Mouse (Mus musculus) telencephalon, adult 2 months (tissue): ENCODE measurements around the gene Tff1.

ENCODE experiments used
- DNase-seq: peaks from one replicate; pipeline ENCODE4 v3.0.0-alpha.2; 2011; ENCODE audit warnings: low read depth, low spot score

The Tff1 gene

DNA sequence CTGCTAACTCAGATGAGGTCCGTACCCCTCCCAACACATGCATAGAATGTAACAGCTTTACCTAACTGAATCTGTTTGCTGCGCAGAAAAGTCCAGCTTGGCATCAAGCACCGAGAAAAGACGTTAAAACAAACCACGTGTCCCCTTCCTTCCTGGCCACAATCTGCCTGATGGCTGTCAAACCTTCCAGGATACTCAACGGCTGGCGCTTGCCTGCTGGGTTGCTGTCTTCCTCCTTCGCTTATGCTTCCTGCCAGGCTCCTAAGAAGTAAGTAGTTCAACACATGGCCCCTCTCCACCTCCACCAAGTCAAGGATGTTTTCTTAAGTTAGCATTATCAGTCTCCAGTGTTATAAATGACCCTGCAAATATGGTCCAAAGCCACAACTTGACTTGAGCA, 11.3 kb downstream of the Tff1 start:
- no peak for DNase-seq

DNA sequence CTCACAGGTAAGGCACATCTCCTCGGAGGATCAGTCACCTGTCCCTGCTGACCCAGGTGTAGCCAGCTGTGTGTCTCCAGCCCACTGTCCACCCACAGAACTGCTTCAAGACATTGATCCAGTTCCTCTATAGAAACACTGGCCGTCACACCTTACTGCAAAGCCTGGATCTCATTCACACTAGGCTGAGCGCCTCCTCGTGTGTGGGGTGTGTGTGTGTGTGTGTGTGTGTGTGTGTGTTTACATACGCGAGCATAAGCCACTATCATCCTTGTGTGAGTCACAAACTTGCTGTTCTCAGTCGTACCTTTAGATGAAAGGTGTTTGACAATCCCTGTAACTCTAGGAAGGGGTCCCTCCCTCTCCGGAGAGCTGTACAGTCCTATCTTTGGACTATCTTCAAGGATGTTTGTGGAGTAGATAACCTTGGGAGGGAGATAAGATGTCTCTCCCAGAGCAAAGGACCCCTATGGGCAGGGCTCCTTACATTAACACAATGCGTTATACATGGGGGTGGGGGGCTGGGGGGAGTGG, 12.0 kb downstream of the Tff1 start:
- DNase-seq: no peak

DNA sequence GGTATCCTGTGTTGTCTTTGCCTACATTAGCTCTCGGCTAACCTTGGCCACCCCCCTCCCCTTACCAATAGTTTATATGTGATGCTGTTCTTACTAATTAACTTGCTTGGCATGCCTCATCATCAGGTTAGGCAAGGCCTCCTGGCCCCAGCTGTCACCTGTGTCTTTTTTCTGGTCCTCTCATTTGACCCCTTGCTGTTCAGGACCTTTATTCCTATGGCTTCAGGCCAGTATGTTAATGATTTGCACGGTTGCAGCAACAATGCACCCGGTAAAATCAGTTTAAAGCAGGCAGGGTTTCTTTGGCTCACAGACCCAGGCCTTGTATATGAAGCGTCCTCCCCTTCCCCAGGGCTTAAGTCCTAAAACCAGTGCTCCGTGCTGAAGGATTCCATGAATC, 12.6 kb downstream of the Tff1 start:
- no peak for DNase-seq

DNA sequence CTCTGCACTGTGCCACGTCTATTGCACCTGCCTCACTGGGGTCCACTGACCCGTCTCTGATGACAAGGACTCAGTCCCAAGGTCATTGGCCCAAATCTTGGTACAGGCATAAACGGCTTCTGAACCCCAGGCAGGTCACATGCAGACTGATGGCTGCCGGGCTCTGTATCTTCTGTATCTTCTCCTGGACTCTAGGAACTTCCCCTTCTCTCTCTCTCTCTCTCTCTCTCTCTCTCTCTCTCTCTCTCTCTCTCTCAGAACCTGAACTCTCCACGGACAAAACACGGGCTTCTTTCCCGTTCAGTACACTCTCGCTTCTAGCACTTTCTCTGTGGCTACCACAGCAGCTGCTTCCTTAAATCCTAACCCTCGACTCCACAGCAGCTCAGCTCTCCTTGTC, 19.1 kb downstream of the Tff1 start:
- DNase-seq: no peak

DNA sequence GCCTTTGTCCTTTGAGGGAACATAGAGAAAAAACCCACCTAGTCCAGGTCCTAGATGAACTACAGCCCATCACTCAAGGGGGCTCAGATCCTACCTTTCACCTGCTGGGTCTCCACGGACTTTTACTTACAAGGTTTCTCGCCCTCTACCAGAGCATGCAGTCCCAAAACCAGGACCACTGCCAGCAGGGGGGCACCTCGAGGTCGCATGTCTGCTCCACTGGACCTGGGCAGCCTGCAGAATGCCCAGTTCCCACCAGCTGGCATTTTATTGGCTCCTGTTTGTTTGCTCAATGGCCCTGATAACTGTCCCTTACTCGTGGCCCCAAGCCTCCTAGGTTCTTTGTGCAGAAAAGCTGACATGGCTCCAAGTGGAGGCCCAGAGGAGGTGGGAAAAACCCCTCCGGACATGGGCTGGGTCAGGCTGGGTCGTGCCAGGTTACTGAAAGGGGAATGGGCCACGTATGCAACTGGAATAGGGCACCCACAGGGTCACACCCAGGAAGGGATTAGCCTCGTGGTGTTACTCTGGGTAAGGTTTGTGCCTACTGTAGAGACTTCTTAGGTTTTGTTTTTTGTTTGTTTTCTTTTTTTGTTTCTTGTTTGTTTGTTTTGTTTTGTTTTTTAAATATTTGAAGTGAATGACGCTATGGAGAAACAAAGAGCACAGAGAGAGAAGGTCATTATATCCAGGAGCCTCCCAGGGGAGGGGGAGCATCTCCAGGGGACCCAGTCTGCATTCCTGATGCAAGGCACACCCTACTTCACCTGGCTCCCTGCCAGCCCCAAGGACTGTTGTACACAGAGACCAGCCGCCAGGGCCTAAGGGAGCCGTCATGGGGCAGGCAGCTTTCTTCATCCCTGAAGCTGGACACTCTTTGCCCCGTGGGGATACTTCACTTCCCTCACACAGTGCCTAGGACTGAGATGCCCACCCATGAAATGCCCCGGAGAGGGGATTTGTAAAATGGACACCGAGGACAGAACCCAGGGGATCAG, 20.7 kb downstream of the Tff1 start, which contains the start of gene Tff2:
Tff2 (minus strand) TSS at position 243 of the 998 bp plus-strand sequence.
- DNase-seq: no peak

DNA sequence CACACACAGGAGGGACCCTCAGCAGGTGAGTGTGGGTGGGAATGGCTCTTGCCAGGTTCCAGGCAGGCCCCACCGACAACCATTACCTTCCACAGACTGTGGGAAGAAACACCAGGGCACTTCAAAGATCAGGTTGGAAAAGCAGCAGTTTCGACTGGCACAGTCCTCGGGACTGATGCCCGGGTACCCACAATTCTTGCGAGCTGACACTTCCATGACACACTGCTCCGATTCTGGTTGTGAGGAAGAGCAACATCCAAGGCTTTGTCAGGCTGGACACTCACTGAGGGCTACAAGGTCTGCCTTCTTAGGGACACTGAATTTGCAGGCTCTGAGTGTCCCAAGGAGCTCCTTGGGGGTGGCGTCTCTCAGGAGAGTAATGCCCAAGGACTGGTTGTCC, 23.0 kb downstream of the Tff1 start:
- DNase-seq: no peak

DNA sequence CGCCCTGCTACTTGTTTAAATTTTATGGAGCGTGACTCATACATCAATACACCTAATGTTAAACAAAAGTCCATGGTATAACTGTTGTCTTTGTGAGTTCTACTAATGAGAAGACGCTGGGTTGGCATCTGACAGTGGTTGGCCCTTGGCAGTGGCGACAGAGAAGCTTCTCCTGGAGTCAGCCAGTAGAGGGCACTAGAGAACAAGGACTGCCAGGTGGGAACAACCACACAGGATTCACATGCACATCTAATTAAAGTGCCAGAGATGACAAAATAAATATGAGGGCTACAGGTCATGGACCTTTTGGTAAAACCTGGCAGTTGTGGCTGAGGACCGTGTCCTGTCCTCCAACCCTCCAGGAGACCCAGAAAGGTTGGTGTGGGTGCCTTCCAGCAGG, 26.7 kb downstream of the Tff1 start:
- no peak for DNase-seq

DNA sequence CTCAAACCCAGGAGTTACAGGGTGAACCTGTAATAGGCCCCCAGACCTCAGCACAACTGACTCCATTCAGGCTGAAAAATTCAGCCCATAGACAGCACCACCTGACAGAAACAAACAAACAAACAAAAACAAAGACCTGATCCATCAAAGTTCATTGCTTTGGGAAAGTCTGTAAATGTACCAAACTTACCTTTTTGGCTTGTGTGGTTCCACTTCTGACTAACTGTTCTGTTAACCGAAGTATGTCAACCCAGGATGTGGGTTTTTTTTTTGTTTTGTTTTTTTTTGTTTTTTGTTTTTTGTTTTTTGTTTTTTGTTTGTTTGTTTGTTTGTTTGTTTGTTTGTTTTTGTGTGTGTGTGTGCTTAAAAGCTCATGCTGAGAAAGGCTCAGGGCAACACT, 28.3 kb downstream of the Tff1 start:
- no peak for DNase-seq

DNA sequence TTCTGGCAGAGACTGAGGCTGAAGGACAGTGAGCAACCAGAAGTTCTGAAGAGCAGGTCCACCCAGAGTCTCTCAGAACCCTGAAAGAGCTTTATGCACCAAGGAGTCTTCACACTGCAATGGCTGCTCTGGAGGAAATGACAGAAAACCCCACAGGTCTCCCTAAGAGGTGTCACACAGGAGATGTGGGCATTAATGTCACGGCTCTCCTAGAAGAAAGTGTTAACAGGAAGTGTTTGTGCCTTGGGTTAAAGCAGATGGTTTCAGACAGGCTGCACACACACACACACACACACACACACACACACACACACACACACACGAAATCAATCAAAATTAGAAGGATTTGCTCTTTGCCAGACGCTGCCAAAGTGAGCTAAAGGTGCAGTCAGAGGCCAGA, 28.8 kb downstream of the Tff1 start:
- DNase-seq: no peak

DNA sequence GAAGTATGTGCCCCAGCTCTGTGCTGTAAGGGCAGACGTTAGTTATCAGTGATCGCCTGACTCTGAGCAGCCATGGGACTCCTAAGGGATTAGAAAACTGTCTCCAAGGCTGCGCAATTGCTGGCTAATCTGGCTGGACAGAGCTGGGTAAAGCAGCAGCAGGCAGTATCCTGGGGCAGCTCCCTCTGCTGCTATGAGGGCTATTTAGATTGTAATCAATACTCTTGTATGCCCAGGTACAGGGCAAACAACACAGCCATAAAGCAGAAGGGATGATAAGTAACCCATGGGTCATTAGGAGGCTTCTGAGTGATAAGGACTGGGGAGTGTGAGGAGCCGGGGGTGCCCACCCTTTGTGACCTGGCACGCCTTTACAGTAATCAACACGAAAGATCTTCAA, 30.2 kb downstream of the Tff1 start:
- no peak for DNase-seq

DNA sequence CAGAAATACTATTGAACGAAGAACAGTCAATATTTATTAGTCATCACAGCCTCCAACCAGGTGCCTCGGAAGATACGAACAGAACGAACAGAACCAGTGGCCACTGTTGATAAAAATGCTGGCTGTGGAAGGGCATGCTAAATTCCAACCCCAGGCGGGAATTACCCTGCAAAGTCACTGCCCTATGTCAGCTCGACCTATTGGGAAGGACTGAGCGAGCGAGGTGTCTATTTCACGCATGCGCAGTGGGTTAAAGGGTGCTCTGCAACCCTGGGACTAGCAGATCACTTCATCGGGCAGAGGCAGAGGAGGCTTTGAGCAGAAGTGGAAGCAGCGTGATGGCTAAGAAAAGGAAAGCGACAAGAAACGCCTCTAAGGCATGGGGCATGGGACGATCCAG, 31.3 kb downstream of the Tff1 start:
- DNase-seq: no peak

DNA sequence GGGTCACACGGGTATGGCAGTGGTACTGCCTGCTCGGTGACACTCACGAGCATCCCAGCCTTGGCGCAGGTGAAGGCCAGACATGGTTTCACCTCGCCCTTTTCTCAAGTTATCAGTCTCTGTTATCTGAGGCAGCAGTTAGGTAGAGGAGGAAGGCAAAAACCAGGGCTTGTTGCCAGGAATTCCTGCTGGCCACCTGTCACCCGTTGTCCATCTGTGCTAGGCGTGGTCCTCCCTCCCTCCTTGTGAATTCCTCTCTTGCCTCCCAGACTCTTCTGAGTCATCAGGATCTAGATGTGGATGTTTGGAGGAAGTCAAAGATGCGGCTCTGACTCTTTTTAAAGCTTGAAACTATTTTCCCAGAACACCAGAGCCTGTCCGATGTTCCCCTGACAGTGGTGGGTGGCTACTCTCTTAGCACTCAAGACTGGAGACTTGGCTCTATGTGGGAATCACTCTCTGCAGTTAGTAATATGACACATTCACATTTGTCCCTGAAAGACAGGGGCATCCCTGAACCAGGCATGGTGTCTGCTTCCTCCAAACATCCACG, 33.7 kb downstream of the Tff1 start:
- peak; percentile 58 for DNase-seq

DNA sequence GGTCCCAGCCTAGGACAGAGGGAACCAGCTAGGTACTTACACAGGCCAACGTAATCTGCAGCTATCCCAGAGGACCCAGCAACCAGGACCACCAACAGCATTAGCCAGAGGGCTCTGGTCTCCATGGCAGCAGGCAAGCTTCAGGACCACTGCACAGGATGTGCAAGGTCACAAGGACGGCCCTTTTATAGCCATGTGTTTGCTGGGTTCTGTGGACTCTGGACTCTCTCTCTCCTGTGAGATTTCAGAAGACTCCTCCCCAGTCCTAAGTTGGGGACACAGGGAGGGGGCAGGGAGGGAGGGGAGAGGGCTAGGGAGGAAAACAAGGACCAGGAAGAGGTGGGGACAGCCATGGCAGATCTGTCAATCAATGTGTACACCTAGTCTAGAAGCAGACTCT, 35.6 kb downstream of the Tff1 start, which contains the start of gene Tff3:
Tff3 (minus strand) TSS at position 195 of the 400 bp plus-strand sequence.
- DNase-seq: no peak

DNA sequence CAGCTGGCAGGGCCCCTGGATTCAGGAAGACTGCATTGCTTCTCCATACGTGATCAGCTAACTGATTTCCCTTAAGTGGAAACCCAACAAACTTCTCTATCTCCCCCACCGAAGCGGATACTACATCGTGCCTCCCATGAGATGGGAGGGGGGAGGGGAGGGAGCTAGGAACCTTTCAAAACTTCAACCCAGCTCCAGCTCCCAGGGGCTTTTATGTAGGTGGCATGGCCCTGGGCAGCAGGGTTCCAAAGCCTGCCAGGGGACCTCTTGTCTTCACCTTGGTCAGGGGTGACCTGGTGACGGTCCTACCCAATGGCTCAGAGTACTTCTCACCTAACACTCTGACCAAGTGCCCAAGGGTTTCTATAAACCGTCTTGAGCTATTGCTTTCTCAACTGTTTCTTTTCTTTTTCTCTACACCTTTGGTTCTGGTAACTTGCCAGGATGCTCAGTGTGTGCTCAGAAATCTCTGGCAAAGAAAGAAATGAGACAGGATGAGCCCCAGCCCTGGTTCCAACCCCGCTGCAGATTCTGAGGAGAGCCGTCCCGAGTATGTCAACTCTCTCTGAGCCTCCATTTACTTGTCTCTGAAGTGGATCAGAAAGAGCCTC, 36.3 kb downstream of the Tff1 start:
- DNase-seq: no peak

DNA sequence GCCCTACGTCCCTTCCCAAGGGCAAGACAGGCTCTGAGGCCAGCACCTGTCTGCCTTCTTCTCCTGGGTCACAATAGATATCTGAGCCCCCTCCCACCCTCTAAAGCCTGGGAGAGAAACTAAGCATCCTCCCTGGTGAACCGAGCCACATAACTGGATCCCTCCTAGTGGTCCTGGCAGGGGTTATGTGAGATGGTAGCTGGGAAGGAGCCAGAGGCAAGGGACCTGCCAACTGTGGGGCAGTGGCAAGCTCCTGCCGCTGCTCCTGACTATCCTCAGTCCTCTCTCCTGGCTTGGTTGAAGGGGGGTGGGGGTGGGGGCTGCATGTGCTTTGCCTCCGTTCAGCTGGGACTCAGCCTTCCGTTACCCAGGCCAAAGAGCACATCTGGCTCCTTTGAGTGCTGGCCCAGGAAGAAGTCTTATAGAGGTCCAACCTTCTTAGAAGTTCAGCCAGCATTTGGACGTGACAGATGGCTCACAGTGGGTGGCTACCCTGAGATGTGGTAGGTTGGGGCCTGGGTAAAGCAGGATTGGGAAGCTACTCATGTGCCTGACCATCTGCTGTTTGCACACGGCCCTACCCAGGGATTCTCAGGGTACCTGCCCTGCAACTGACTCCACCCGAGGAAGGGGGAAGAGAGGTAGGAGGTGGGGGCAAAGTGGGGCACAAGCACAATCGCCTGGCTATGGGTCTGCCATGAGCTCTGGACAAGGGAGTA, 39.4 kb downstream of the Tff1 start:
- peak; percentile 38 for DNase-seq

DNA sequence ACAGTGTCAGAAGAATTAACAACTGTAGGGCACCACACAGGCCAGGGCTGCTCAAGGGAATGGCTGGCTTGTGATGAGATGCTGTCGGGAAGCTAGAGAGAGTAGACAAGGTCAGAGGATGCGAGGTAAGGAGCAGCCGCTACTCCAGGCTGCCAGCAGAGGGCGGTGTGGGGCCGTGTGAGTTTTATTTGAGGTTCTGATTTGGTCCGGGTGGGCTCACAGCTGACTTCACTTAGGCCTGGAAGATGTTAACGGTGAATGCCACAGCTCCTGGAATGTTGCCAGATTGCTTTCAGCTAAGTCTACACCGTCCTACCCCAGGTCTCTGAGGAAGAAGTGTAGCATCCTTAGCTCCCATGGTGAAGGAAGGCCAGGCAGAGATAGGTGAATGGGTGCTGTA, 43.1 kb downstream of the Tff1 start:
- DNase-seq: no peak

DNA sequence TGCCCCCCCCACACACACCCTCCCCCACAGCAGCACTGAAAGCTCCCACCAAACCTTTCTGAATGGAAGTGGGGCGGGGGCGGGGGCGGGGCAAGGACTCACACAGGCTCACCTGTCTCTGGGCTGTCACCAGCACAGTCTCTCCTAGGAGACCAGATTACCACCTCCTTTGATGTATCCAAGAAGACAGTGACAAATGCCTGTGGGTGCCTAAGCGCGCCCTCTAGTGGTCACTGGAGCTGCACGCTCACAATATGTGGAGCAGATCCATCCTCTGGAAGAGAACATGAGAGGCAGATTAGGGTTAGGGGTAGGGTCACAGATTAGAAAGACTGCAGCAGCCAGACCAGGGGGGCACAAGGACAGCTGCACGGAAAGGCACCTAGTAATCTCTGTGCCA, 45.6 kb downstream of the Tff1 start:
- DNase-seq: peak; percentile 42

DNA sequence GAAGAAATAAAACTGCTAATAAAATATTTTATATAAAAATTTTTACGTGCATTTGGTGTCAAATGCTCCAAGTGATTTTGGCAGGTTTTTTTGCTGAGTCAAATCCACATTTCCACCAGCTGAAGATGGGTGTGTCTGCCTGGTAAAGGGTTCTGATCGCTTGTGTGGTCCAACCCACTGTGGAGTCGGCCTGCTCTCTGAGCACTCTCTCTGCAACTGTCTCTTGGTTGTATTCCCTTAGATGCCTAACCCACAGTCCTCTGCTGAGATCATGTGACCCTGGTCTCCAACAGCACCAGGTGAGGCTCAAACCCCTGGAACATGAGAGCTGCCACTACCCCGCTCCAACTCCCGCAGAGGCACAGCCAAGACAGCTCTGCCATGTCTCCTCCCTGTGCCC, 47.1 kb downstream of the Tff1 start:
- no peak for DNase-seq

DNA sequence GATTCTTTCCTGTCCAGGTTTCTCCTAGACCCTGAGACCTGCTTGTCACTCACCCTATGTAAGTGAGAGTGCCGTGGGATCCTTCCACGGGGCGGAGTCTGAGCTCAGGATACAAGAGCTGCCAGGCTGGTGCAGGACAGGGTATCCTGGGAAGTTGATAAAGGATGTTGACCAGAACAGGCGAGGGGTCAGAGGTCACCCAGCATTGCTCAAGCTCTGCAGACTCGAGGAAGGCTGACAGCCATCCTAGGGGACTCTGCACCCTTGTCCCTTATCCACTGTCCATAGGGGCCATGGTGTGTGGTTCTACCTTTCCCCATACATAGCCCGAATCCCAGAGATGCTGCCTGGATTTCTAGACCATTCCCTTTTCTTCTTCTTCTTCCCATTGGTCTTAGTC, 49.0 kb downstream of the Tff1 start:
- no peak for DNase-seq

DNA sequence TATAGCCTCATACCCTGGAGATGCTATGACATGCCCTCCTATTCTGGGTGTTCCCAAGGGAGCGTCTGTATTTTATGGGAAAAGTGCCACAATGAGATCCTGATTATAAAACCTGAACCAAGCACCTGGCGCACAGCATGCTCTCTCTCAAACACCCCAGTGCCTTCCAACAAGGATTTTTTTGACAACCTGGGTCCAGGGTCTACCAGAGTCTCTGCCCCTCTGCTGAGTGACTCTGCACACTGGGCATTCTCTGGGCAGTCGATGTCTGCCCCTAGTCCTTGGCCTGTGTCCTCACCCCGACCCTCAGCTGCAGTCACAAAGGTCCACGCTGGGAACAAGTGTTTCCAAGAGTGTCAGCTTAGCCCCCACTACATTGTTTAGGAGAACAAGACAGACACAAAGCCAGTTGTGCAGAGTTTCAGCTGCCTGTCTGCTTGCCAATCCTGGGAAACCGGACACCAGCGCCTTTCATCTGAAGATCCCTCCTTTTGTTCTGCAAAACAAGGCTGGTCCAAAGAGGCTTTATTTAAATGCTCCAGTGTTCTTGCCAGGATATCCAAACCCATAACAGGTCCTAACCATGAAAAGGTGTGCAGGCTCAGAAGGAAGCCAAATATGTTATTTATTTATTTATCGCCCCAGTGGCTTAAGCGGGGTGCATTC, 51.8 kb downstream of the Tff1 start:
- DNase-seq: peak; percentile 43
